In genomic region chr17:27655089-27656010, GRCm38 (mm10) we compare ENCODE assay signal across 8 mouse cellular contexts. TPM values are rescaled to one million over a fixed set of nuclear protein-coding genes. Genes with fewer than 3 reads are reported as not detected.
A peak's percentile ranks its signal among the peaks of the same experiment; 100 is the strongest.
DNase-seq lines count a peak whose midpoint lies in the region; ATAC-seq and TF ChIP-seq lines count a peak whose summit lies in the region.

Gene Pacsin1 (plus strand): TSS chr17:27655509.

- no peaks in the 10 kb centered on the region for H3K36me3 ChIP-seq in lung, embryonic 14.5 days (ENCODE audit: insufficient read depth)

- no peak for TF ChIP-seq CTCF in lung, embryonic 14.5 days (IDR thresholded peaks at IDR 0.05; ENCODE audit: low read depth)

- H3K27ac ChIP-seq in lung, embryonic 14.5 days (ENCODE audit: low read depth), result no peak within 1 kb of the TSS

- 1% methylated on average over 61 of the region's 65 CpGs for WGBS in lung, embryonic 14.5 days

- ATAC-seq in lung, embryonic 14.5 days (ENCODE audit: insufficient read depth), result peak; percentile 28; the same call in 1 of the 2 replicates
- no peak for ATAC-seq in monocyte, adult 5-6 weeks (replicated peaks; ENCODE audit: insufficient number of reproducible peaks, low FRiP score, low TSS enrichment, poor library complexity, severe bottlenecking)

- H3K4me2 ChIP-seq in lung, embryonic 14.5 days, result peak within 1 kb of the TSS; percentile 69

- H3K9me3 ChIP-seq in lung, embryonic 14.5 days (ENCODE audit: low read depth, low read length), result no peaks in the 10 kb centered on the region

- peak; percentile 56 for DNase-seq in lung, embryonic 14.5 days
- no peak for DNase-seq in lung, postnatal 10 days
- DNase-seq in cerebellum, postnatal 10 days, result peak; percentile 91 to 92
- peak; percentile 56 to 71 for DNase-seq in frontal cortex, postnatal 25 days (ENCODE audit: low spot score in 2 of 2)
- peak; percentile 76 for DNase-seq in layer of hippocampus, adult 9-11 months
- peak; percentile 11 for DNase-seq in lung, postnatal 25 days (ENCODE audit: low spot score)
- peak; percentile 84 for DNase-seq in right cerebral cortex, postnatal 25 days

- H3K4me1 ChIP-seq in lung, embryonic 14.5 days (ENCODE audit: insufficient read depth), result no peaks in the 10 kb centered on the region

- H3K27me3 ChIP-seq in lung, embryonic 14.5 days (ENCODE audit: insufficient read depth, low read length), result peaks cover 31% of the 10 kb centered on the region

- H3K4me3 ChIP-seq in lung, embryonic 14.5 days (ENCODE audit: low read depth, low read length), result peak within 1 kb of the TSS; percentile 41

- H3K9ac ChIP-seq in lung, embryonic 14.5 days, result 0 out of 2 replicates have a peak within 1 kb of the TSS, but pooled peaks have one; percentile 1

RNA-seq across cellular contexts. Expression of gene Pacsin1, which starts in this region (rescaled TPM):
- polyA plus RNA-seq in lung, embryonic 14.5 days (2014; fragmentation: Nextera tagmentation; extraction: Ambion mirVana), result 0.39 and 0.60 TPM in 2 replicates
- 1.8 TPM in 1 of 3 replicates, not detected in the others for total RNA-seq in monocyte, adult 5-6 weeks (2017)

Comparison
In these comparisons a context has a peak if more than half of its experiments do, and no peak if none do; other contexts are left out.
1. Peak in DNase-seq, ATAC-seq, H3K4me3 ChIP-seq, H3K9ac ChIP-seq and H3K4me2 ChIP-seq in lung, embryonic 14.5 days; RNA of the gene not detected or under 1 TPM.